Mouse (Mus musculus) CH12.LX (cell line): ENCODE measurements around the gene Gjc2.

Experiments
- CTCF ChIP-seq, 2 experiments: IDR thresholded peaks in 1 of 2; conservative IDR thresholded peaks in 1 of 2; 2 replicates each; pipeline ENCODE4 v1.5.1; 2011 to 2012; ENCODE audit warnings: low read depth in 2 of 2, low read length in 2 of 2, improper control_type of control experiment in 1 of 2, inconsistent platforms in 1 of 2, mild to moderate bottlenecking in 1 of 2, moderate library complexity in 1 of 2
- E2F4 ChIP-seq: IDR thresholded peaks from 2 replicates; pipeline ENCODE4 v1.6.1; 2011; ENCODE audit warnings: low read depth, low read length, improper control_type of control experiment; ENCODE audit not compliant: insufficient replicate concordance
- ELF1 ChIP-seq: IDR thresholded peaks from 2 replicates; pipeline ENCODE4 v1.6.1; 2014; ENCODE audit warnings: low read depth, mild to moderate bottlenecking, inconsistent platforms, low read length, improper control_type of control experiment
- GABPA ChIP-seq: IDR thresholded peaks from 2 replicates; pipeline ENCODE4 v1.6.1; 2012; ENCODE audit warnings: low read depth, low read length, improper control_type of control experiment, inconsistent platforms; ENCODE audit not compliant: insufficient replicate concordance
- HCFC1 ChIP-seq: IDR thresholded peaks from 2 replicates; pipeline ENCODE4 v1.6.1; 2012; ENCODE audit warnings: low read depth, mild to moderate bottlenecking, inconsistent platforms, low read length, improper control_type of control experiment
- MEF2A ChIP-seq: IDR thresholded peaks from 2 replicates; pipeline ENCODE4 v1.6.1; 2014; ENCODE audit warnings: low read depth, mild to moderate bottlenecking, inconsistent platforms, low read length, improper control_type of control experiment, borderline replicate concordance
- PAX5 ChIP-seq: IDR thresholded peaks from 2 replicates; pipeline ENCODE4 v1.6.1; 2012; ENCODE audit warnings: low read length, inconsistent platforms, mixed read lengths
- POLR2A ChIP-seq: IDR thresholded peaks from 2 replicates; pipeline ENCODE4 v1.6.1; 2011; ENCODE audit warnings: low read depth, mild to moderate bottlenecking, improper control_type of control experiment, low read length
- POLR2AphosphoS2 ChIP-seq: IDR thresholded peaks from 2 replicates; pipeline ENCODE4 v1.6.1; 2011; ENCODE audit warnings: low read depth, low read length, improper control_type of control experiment
- RAD21 ChIP-seq: IDR thresholded peaks from 2 replicates; pipeline ENCODE4 v1.6.1; 2011; ENCODE audit warnings: low read depth, mild to moderate bottlenecking, low read length, improper control_type of control experiment, moderate library complexity
- RCOR1 ChIP-seq: conservative IDR thresholded peaks from 2 replicates; pipeline ENCODE4 v1.6.1; 2012; ENCODE audit warnings: low read depth, mild to moderate bottlenecking, inconsistent platforms, low read length, improper control_type of control experiment
- USF1 ChIP-seq: IDR thresholded peaks from 2 replicates; pipeline ENCODE4 v1.6.1; 2014; ENCODE audit warnings: low read depth, mild to moderate bottlenecking, inconsistent platforms, low read length, improper control_type of control experiment
- ZMIZ1 ChIP-seq: IDR thresholded peaks from 2 replicates; pipeline ENCODE4 v1.6.1; 2012; ENCODE audit warnings: low read depth, mild to moderate bottlenecking, inconsistent platforms, low read length, improper control_type of control experiment

DNA sequence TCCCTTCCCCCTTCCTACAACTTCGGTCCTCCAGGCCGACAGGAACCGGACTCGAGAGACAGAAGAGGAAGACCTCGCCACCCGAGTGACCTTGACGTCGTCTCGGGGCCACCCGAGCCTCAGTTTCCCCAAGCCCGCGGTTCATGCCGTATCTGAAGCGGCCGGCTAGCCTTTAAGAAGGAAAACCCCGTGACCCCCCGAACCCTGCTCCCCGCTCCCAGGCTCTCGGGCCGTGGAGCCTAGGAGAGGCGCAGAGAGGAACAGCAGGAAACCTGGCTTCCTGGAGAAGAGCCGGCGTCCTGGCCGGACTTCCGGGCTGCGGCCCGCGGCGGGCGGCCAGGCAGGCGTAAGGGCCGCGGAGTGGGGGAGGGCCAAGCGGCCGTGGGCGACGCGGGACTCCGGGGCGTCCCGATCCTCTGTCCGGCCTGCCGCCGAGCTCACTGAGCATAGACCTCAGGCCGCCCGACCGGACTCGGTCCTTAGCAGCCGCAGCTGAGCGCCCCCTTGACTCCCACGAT lies 44.6 kb upstream of the Gjc2 start:
- TF ChIP-seq E2F4 (no peak), POLR2A (no peak), MEF2A (no peak), ELF1 (peak; percentile 8; the same call in 1 of the 2 replicates), GABPA (no peak), HCFC1 (no peak), PAX5 (no peak), RCOR1 (no peak), POLR2AphosphoS2 (no peak), RAD21 (no peak), ZMIZ1 (no peak), USF1 (no peak), CTCF (conservative IDR thresholded peaks at IDR 0.05 in 1 of 2, IDR thresholded peaks at IDR 0.05 in 1 of 2; ENCODE audit: low read depth in 2 of 2, low read length in 2 of 2) (no peak)
